Mouse (Mus musculus): ENCODE measurements around the gene Scd3. TPM values are rescaled to one million over a fixed set of nuclear protein-coding genes. Genes with fewer than 3 reads are reported as not detected.
"Not testable (repeated sequence)": the region's sequence is repeated elsewhere in the genome, so short reads cannot be mapped to it uniquely, and the experiment has no call there.

Scd3 gene
- polyA plus RNA-seq, 1 experiment from 2014 or later: not detected

DNA sequence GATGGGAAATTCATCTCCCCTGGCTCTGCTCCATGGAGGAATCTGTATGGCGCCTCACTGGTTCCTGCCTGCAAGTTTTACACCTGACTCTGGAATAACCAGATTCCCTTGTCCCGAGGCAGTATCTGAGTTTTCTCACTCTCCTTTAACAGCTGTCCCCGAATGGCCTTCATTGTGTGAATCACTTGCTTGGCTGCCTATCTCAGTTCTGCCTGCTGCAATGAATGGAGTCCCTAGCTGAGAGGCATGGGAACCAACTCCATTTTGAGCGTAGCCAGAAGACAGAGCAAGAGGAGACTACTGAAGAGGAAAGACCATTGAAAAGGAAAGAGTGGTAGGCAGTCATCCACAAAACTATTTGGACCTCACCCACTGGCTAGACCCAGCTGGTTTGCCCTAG lies 70.6 kb downstream of the Scd3 start:
- no peaks in the 10 kb centered on the region for H3K27me3 ChIP-seq (replicated peaks)
- no peak for ATAC-seq (ENCODE audit: insufficient number of reproducible peaks, low FRiP score)
- 77% methylated on average over 4 of the region's 4 CpGs for WGBS

GRCm38 (mm10) chr19:44274452-44274851 lies 71.4 kb downstream of the Scd3 start:
- Histone ChIP-seq H3K9ac (no peak overlapping the region), H3K27me3 (replicated peaks) (no peaks in the 10 kb centered on the region), H3K9me3 (replicated peaks) (no peaks in the 10 kb centered on the region), H3K4me1 (replicated peaks) (peaks cover 8% of the 10 kb centered on the region; the same call in 1 of the 2 replicates), H3K27ac (ENCODE audit: poor library complexity, severe bottlenecking) (no peak overlapping the region), H3K4me3 (no peak overlapping the region), H3K4me2 (no peak overlapping the region), H3K36me3 (no peaks in the 10 kb centered on the region)
- 85% methylated on average over 4 of the region's 4 CpGs for WGBS
- ATAC-seq (ENCODE audit: insufficient number of reproducible peaks, low FRiP score): no peak

More for the DNA sequence above, 70.6 kb downstream of the Scd3 start:
- no peak overlapping the region for H3K4me2 ChIP-seq
- H3K9me3 ChIP-seq (replicated peaks): no peaks in the 10 kb centered on the region
- no peaks in the 10 kb centered on the region for H3K36me3 ChIP-seq
- H3K27ac ChIP-seq (ENCODE audit: poor library complexity, severe bottlenecking): no peak overlapping the region
- no peak overlapping the region for H3K9ac ChIP-seq
- peaks cover 8% of the 10 kb centered on the region; the same call in 1 of the 2 replicates for H3K4me1 ChIP-seq (replicated peaks)
- H3K4me3 ChIP-seq: no peak overlapping the region

- Histone ChIP-seq H3K9ac (no peak overlapping the region), H3K9me3 (replicated peaks) (no peaks in the 10 kb centered on the region), H3K27me3 (replicated peaks) (no peaks in the 10 kb centered on the region), H3K36me3 (no peaks in the 10 kb centered on the region), H3K4me2 (no peak overlapping the region), H3K27ac (ENCODE audit: poor library complexity, severe bottlenecking) (no peak overlapping the region), H3K4me3 (no peak overlapping the region), H3K4me1 (replicated peaks) (peaks cover 13% of the 10 kb centered on the region)
- ATAC-seq (ENCODE audit: insufficient number of reproducible peaks, low FRiP score): no peak
- 92% methylated on average over 1 of the region's 1 CpGs for WGBS
These were observed 72.3 kb downstream of the Scd3 start for GRCm38 (mm10) chr19:44275418-44275817.

DNA sequence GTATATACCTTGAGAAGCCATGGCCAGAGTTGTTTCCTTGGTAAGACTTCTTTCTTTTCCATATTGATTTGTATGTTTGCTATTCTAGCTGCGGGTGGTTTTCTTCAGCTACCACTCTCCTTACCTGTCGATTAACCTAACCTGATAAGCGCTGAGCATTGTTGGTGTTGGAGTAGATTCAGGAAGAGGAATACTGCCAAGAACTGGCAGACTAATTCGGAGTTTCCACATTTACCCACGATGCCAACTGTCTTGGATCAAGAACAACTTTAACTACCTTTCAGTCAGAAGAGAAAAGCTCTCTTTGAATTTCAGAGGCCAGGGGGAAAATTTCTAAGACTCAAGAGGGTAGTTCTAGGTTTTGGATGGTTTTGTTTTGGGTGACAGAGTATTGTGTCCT lies 73.8 kb downstream of the Scd3 start:
- Histone ChIP-seq H3K9me3 (replicated peaks) (no peaks in the 10 kb centered on the region), H3K9ac (no peak overlapping the region), H3K27me3 (replicated peaks) (no peaks in the 10 kb centered on the region), H3K4me3 (no peak overlapping the region), H3K4me2 (no peak overlapping the region), H3K27ac (ENCODE audit: poor library complexity, severe bottlenecking) (no peak overlapping the region), H3K4me1 (replicated peaks) (peaks cover 27% of the 10 kb centered on the region), H3K36me3 (no peaks in the 10 kb centered on the region)
- ATAC-seq (ENCODE audit: insufficient number of reproducible peaks, low FRiP score): no peak
- WGBS: 61% methylated on average over 5 of the region's 5 CpGs

- H3K4me1 ChIP-seq (replicated peaks): peaks cover 37% of the 10 kb centered on the region
- no peaks in the 10 kb centered on the region for H3K27me3 ChIP-seq (replicated peaks)
- H3K27ac ChIP-seq (ENCODE audit: poor library complexity, severe bottlenecking): no peak overlapping the region
- 79% methylated on average over 8 of the region's 8 CpGs for WGBS
- no peak overlapping the region for H3K4me3 ChIP-seq
- no peaks in the 10 kb centered on the region for H3K9me3 ChIP-seq (replicated peaks)
- H3K9ac ChIP-seq: no peak overlapping the region
- H3K36me3 ChIP-seq: no peaks in the 10 kb centered on the region
- no peak overlapping the region for H3K4me2 ChIP-seq
- no peak for ATAC-seq (ENCODE audit: insufficient number of reproducible peaks, low FRiP score)
These were observed 74.9 kb downstream of the Scd3 start for GRCm38 (mm10) chr19:44277931-44278330.

DNA sequence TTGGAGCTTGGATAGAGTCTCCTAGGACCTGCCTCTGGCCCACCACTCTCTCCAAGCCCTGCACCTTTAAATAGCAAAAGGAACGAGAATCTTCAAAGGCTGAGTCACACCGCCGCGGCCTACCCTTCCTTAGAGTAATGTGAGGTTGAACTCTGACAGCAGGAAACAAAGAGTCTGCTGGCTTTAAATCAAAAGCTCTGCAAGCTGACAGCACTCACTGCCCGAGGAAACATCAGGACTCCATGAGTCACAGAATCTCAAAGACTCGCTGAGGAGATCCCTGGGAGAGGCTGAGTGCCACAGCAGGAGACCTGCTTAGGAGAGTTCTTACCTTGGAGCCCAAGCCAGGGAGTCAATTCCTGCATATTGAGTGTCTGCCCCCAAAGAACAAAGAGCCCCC lies 77.7 kb downstream of the Scd3 start:
- Histone ChIP-seq H3K4me1 (replicated peaks) (peaks cover 54% of the 10 kb centered on the region), H3K4me2 (peak overlapping the region; percentile 6; the same call in 1 of the 2 replicates), H3K36me3 (no peaks in the 10 kb centered on the region), H3K4me3 (no peak overlapping the region), H3K27ac (ENCODE audit: poor library complexity, severe bottlenecking) (peak overlapping the region; percentile 85), H3K27me3 (replicated peaks) (no peaks in the 10 kb centered on the region), H3K9ac (no peak overlapping the region), H3K9me3 (replicated peaks) (no peaks in the 10 kb centered on the region)
- no peak for ATAC-seq (ENCODE audit: insufficient number of reproducible peaks, low FRiP score)
- 6% methylated on average over 6 of the region's 6 CpGs for WGBS

DNA sequence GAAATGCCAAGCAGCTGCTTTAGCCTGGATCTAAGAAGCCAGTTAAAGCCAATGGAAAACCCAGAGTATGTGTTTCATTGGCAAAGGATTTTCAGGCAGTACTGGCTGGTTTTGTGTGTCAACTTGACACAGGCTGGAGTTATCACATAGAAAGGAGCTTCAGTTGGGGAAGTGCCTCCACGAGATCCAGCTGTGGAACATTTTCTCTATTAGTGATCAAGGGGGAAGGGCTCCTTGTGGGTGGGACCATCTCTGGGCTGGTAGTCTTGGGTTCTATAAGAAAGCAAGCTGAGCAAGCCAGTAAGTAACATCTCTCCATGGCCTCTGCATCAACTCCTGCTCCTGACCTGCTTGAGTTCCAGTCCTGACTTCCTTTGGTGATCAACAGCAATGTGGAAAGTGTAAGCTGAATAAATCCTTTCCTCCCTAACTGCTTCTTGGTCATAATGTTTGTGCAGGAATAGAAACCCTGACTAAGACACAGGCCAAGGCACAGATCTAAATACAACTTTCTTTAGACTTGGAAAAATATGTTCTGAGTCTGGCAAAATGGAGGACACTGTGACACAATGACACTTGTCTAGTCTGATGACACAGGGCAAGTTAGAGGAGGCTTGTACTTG lies 78.9 kb downstream of the Scd3 start:
- H3K27me3 ChIP-seq (replicated peaks); H3K9ac ChIP-seq; H3K27ac ChIP-seq (ENCODE audit: poor library complexity, severe bottlenecking); H3K36me3 ChIP-seq; H3K9me3 ChIP-seq (replicated peaks); H3K4me2 ChIP-seq; H3K4me3 ChIP-seq; ATAC-seq (ENCODE audit: insufficient number of reproducible peaks, low FRiP score): not testable (repeated sequence)
- WGBS: 25% methylated on average over 1 of the region's 1 CpGs
- H3K4me1 ChIP-seq (replicated peaks): peaks cover 62% of the 10 kb centered on the region

DNA sequence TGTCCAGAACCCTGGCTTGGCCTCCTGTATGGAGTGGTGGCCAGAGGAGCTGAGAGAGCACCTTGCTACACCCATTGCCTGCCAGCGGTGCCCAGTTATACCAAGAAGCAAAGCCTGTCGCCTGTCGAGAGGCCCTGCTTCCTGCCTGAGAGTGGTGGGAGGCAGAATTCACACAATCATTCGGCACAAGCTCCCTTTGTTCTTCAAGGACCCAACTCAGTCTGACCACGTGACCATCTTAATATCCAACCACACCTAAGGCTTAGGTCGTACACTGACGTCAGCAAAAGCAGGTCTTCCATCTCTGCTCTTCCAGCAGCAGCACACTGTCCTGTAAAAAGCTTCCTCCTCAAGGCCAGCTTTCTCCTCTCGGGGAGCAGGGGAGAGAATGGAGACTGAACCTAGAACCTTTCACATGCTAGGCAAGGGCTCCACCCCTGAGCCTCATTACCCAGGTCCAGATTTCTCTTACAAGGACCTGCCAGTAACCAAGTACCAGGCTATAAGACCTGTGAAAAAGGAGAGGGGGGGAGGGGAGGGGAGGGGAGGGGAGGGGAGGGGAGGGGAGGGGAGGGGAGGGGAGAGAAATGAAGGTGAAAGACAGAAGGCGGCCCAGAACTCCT lies 79.6 kb downstream of the Scd3 start:
- ATAC-seq (ENCODE audit: insufficient number of reproducible peaks, low FRiP score): no peak
- Histone ChIP-seq H3K27me3 (replicated peaks) (no peaks in the 10 kb centered on the region), H3K9ac (no peak overlapping the region), H3K36me3 (no peaks in the 10 kb centered on the region), H3K4me2 (no peak overlapping the region), H3K4me1 (replicated peaks) (peaks cover 60% of the 10 kb centered on the region), H3K9me3 (replicated peaks) (no peaks in the 10 kb centered on the region), H3K27ac (ENCODE audit: poor library complexity, severe bottlenecking) (peak overlapping the region; percentile 34; the same call in 1 of the 2 replicates), H3K4me3 (no peak overlapping the region)
- WGBS: 33% methylated on average over 9 of the region's 9 CpGs

- H3K27me3 ChIP-seq (replicated peaks): no peaks in the 10 kb centered on the region
- no peaks in the 10 kb centered on the region for H3K9me3 ChIP-seq (replicated peaks)
- WGBS: 37% methylated on average over 15 of the region's 15 CpGs
- H3K4me2 ChIP-seq: peak overlapping the region; percentile 79
- ATAC-seq (ENCODE audit: insufficient number of reproducible peaks, low FRiP score): no peak
- H3K36me3 ChIP-seq: no peaks in the 10 kb centered on the region
- peak overlapping the region; percentile 93 for H3K27ac ChIP-seq (ENCODE audit: poor library complexity, severe bottlenecking)
- H3K4me3 ChIP-seq: peak overlapping the region; percentile 47
- H3K9ac ChIP-seq: peak overlapping the region; percentile 56
- peaks cover 62% of the 10 kb centered on the region for H3K4me1 ChIP-seq (replicated peaks)
These were observed 80.3 kb downstream of the Scd3 start for GRCm38 (mm10) chr19:44283157-44284024.

- 2% methylated on average over 37 of the region's 38 CpGs for WGBS
- Histone ChIP-seq H3K27me3 (replicated peaks) (no peaks in the 10 kb centered on the region), H3K4me3 (peak overlapping the region; percentile 47), H3K4me2 (peak overlapping the region; percentile 79), H3K36me3 (no peaks in the 10 kb centered on the region), H3K27ac (ENCODE audit: poor library complexity, severe bottlenecking) (peak overlapping the region; percentile 93), H3K4me1 (replicated peaks) (peaks cover 60% of the 10 kb centered on the region), H3K9ac (peak overlapping the region; percentile 70), H3K9me3 (replicated peaks) (no peaks in the 10 kb centered on the region)
- ATAC-seq (ENCODE audit: insufficient number of reproducible peaks, low FRiP score): peak; percentile 99
These were observed 81.1 kb downstream of the Scd3 start for GRCm38 (mm10) chr19:44284025-44284695.

DNA sequence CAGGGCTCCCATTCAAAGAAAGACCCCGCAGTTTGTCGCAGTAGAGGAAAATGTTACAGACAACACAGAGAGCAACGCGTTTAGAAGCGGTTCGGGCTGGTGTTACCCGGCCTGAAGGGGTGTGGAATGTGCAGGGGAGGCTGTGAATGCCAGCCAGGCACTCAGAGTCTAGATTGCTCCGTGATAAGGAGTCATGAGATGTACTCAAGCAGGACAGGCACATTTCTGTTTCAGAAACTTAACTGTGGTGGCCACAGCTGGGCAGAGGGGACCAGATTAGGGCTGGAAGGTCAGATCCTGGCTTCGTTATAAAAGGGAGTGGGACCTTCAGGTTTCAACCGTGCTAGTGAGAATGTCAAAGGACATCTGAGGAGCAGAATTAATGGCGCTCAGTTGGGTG lies 81.7 kb downstream of the Scd3 start:
- Histone ChIP-seq H3K4me1 (replicated peaks) (peaks cover 62% of the 10 kb centered on the region), H3K4me3 (peak overlapping the region; percentile 47), H3K27me3 (replicated peaks) (no peaks in the 10 kb centered on the region), H3K36me3 (no peaks in the 10 kb centered on the region), H3K4me2 (peak overlapping the region; percentile 79), H3K27ac (ENCODE audit: poor library complexity, severe bottlenecking) (peak overlapping the region; percentile 93), H3K9me3 (replicated peaks) (no peaks in the 10 kb centered on the region), H3K9ac (peak overlapping the region; percentile 70)
- WGBS: 3% methylated on average over 11 of the region's 11 CpGs
- peak; percentile 37 for ATAC-seq (ENCODE audit: insufficient number of reproducible peaks, low FRiP score)
